Mouse (Mus musculus): Measurements from ENCODE around the gene Fdx1.

Gene Fdx1

GRCm38 (mm10) chr9:51961190-51961909 is 2.0 kb downstream of the Fdx1 start:
- no peak for DNase-seq (ENCODE audit: low spot score in 2 of 2)

- no peak for DNase-seq (ENCODE audit: low spot score in 2 of 2)
Observed at GRCm38 (mm10) chr9:51960331-51960730, 3.0 kb downstream of the Fdx1 start.

GRCm38 (mm10) chr9:51958981-51959380 is 4.4 kb downstream of the Fdx1 start:
- DNase-seq (ENCODE audit: low spot score in 2 of 2) = no peak

- no peak for DNase-seq (ENCODE audit: low spot score in 2 of 2)
Observed at GRCm38 (mm10) chr9:51957025-51957424, 6.3 kb downstream of the Fdx1 start.

GRCm38 (mm10) chr9:51956484-51956883 is 6.9 kb downstream of the Fdx1 start:
- no peak for DNase-seq (ENCODE audit: low spot score in 2 of 2)

GRCm38 (mm10) chr9:51951337-51951736 is 12.0 kb downstream of the Fdx1 start:
- DNase-seq (ENCODE audit: low spot score in 2 of 2) = no peak

GRCm38 (mm10) chr9:51950667-51951066 is 12.7 kb downstream of the Fdx1 start:
- DNase-seq (ENCODE audit: low spot score in 2 of 2) = no peak

- DNase-seq (ENCODE audit: low spot score in 2 of 2) = no peak
Observed at GRCm38 (mm10) chr9:51950225-51950624, 13.1 kb downstream of the Fdx1 start.

GRCm38 (mm10) chr9:51943934-51944333 is 19.4 kb downstream of the Fdx1 start:
- no peak for DNase-seq (ENCODE audit: low spot score in 2 of 2)

GRCm38 (mm10) chr9:51934641-51935040 is 28.7 kb downstream of the Fdx1 start:
- no peak for DNase-seq (ENCODE audit: low spot score in 2 of 2)

GRCm38 (mm10) chr9:51931997-51932396 is 31.4 kb downstream of the Fdx1 start:
- no peak for DNase-seq (ENCODE audit: low spot score in 2 of 2)

- no peak for DNase-seq (ENCODE audit: low spot score in 2 of 2)
Observed at GRCm38 (mm10) chr9:51931054-51931690, 32.2 kb downstream of the Fdx1 start.

GRCm38 (mm10) chr9:51929972-51930371 is 33.4 kb downstream of the Fdx1 start:
- no peak for DNase-seq (ENCODE audit: low spot score in 2 of 2)

GRCm38 (mm10) chr9:51928659-51929058 is 34.7 kb downstream of the Fdx1 start:
- no peak for DNase-seq (ENCODE audit: low spot score in 2 of 2)

GRCm38 (mm10) chr9:51928116-51928515 is 35.2 kb downstream of the Fdx1 start:
- DNase-seq (ENCODE audit: low spot score in 2 of 2) = no peak

GRCm38 (mm10) chr9:51927680-51928079 is 35.7 kb downstream of the Fdx1 start:
- no peak for DNase-seq (ENCODE audit: low spot score in 2 of 2)

- DNase-seq (ENCODE audit: low spot score in 2 of 2) = no peak
Observed at GRCm38 (mm10) chr9:51926629-51927028, 36.7 kb downstream of the Fdx1 start.

GRCm38 (mm10) chr9:51924551-51925081 is 38.7 kb downstream of the Fdx1 start:
- no peak for DNase-seq (ENCODE audit: low spot score in 2 of 2)

GRCm38 (mm10) chr9:51922756-51923155 is 40.6 kb downstream of the Fdx1 start:
- DNase-seq (ENCODE audit: low spot score in 2 of 2) = no peak

GRCm38 (mm10) chr9:51915580-51915979 is 47.8 kb downstream of the Fdx1 start:
- DNase-seq (ENCODE audit: low spot score in 2 of 2) = no peak

GRCm38 (mm10) chr9:51914481-51915120 is 48.8 kb downstream of the Fdx1 start:
- no peak for DNase-seq (ENCODE audit: low spot score in 2 of 2)

- peak; percentile 13 to 17 for DNase-seq (ENCODE audit: low spot score in 2 of 2)
Observed at GRCm38 (mm10) chr9:51908838-51909237, 54.5 kb downstream of the Fdx1 start.

- no peak for DNase-seq (ENCODE audit: low spot score in 2 of 2)
Observed at GRCm38 (mm10) chr9:51908255-51908654, 55.1 kb downstream of the Fdx1 start.
